Mouse (Mus musculus): Measurements from ENCODE around the gene Ei24. TPM values are rescaled to one million over a fixed set of nuclear protein-coding genes. Genes with fewer than 3 reads are reported as not detected.

Gene Ei24
- 45.5 TPM for polyA plus RNA-seq (2014; fragmentation: Illumina TruSeq; extraction: RNeasy Lipid Tissue Mini Kit (QIAGEN cat#74804); ENCODE audit: low read depth, low replicate concordance)

GRCm38 (mm10) chr9:36796781-36797555, at the start of gene Ei24:
Gene Ei24 (minus strand): TSS chr9:36797393.

GRCm38 (mm10) chr9:36821644-36822000, 24.4 kb upstream of the Ei24 start, which contains the start of gene Fez1:
Gene Fez1 (plus strand): TSS chr9:36821864.

GRCm38 (mm10) chr9:36767203-36768143, 29.7 kb downstream of the Ei24 start, which contains the start of gene Stt3a:
Gene Stt3a (minus strand): TSS chr9:36767679.

Other genes with a start within 250 kb of the Ei24 start
- gene Gm17689, start 214.8 kb downstream of the Ei24 start, polyA plus RNA-seq (2014; fragmentation: Illumina TruSeq; extraction: RNeasy Lipid Tissue Mini Kit (QIAGEN cat#74804); ENCODE audit: low read depth, low replicate concordance): not detected
- gene A630095E13Rik, start 154.0 kb downstream of the Ei24 start, polyA plus RNA-seq (2014; fragmentation: Illumina TruSeq; extraction: RNeasy Lipid Tissue Mini Kit (QIAGEN cat#74804); ENCODE audit: low read depth, low replicate concordance): 0.39 TPM
- gene Acrv1, start 104.2 kb downstream of the Ei24 start, polyA plus RNA-seq (2014; fragmentation: Illumina TruSeq; extraction: RNeasy Lipid Tissue Mini Kit (QIAGEN cat#74804); ENCODE audit: low read depth, low replicate concordance): 502 TPM
- 42.3 TPM for gene Chek1, start 70.3 kb downstream of the Ei24 start, polyA plus RNA-seq (2014; fragmentation: Illumina TruSeq; extraction: RNeasy Lipid Tissue Mini Kit (QIAGEN cat#74804); ENCODE audit: low read depth, low replicate concordance)
- gene Stt3a, start 29.7 kb downstream of the Ei24 start, polyA plus RNA-seq (2014; fragmentation: Illumina TruSeq; extraction: RNeasy Lipid Tissue Mini Kit (QIAGEN cat#74804); ENCODE audit: low read depth, low replicate concordance): 220 TPM
- 10.2 TPM for gene Fez1, start 24.5 kb upstream of the Ei24 start, polyA plus RNA-seq (2014; fragmentation: Illumina TruSeq; extraction: RNeasy Lipid Tissue Mini Kit (QIAGEN cat#74804); ENCODE audit: low read depth, low replicate concordance)